Mouse (Mus musculus) embryonic facial prominence, embryonic 15.5 days (tissue): Measurements from ENCODE around the gene Bahcc1. TPM values are rescaled to one million over a fixed set of nuclear protein-coding genes. Genes with fewer than 3 reads are reported as not detected.
A peak's percentile ranks its signal among the peaks of the same experiment; 100 is the strongest.

ENCODE experiments used
- ATAC-seq: fragments of 200-750 bp; cut with Nextera tagmentation; 2 replicates; pipeline ENCODE4 v1.8.0; 2017; ENCODE audit warnings: low read depth, moderate TSS enrichment; ENCODE audit not compliant: insufficient number of reproducible peaks, low FRiP score, low TSS enrichment
- H3K27ac ChIP-seq: fragments of 300-500 bp; sonication (generic); replicated peaks from 2 replicates; pipeline ENCODE4 v1.5.1; 2015; ENCODE audit warnings: mild to moderate bottlenecking, inconsistent platforms
- H3K27me3 ChIP-seq: fragments of 300-500 bp; sonication (generic); 2 replicates; pipeline ENCODE4 v1.6.1; 2015; ENCODE audit warnings: inconsistent platforms
- H3K36me3 ChIP-seq: fragments of 300-500 bp; sonication (generic); 2 replicates; pipeline ENCODE4 v1.6.1; 2015; ENCODE audit warnings: mild to moderate bottlenecking, inconsistent platforms
- H3K4me1 ChIP-seq: fragments of 300-500 bp; sonication (generic); 2 replicates; pipeline ENCODE4 v1.6.1; 2015; ENCODE audit warnings: inconsistent platforms
- H3K4me2 ChIP-seq: fragments of 300-500 bp; sonication (generic); replicated peaks from 2 replicates; pipeline ENCODE4 v1.6.1; 2015; ENCODE audit warnings: mild to moderate bottlenecking, inconsistent platforms
- H3K4me3 ChIP-seq: fragments of 300-500 bp; sonication (generic); replicated peaks from 2 replicates; pipeline ENCODE4 v1.5.1; 2015; ENCODE audit warnings: mild to moderate bottlenecking, inconsistent platforms
- H3K9ac ChIP-seq: fragments of 300-500 bp; sonication (generic); 2 replicates; pipeline ENCODE4 v1.6.1; 2015; ENCODE audit warnings: inconsistent platforms
- H3K9me3 ChIP-seq: fragments of 300-500 bp; sonication (generic); replicated peaks from 2 replicates; pipeline ENCODE4 v1.6.1; 2016; ENCODE audit warnings: inconsistent platforms
- WGBS: fragments of 180-500 bp; shearing (Covaris S2); methylation state at CpG from one replicate; pipeline ENCODE4 v1.1.7; 2015; 5-methylcytosine and 5-hydroxymethylcytosine counted together
- polyA plus RNA-seq: library from polyadenylated mRNA; unstranded; fragments of >200 nt; fragmentation: Nextera tagmentation; extraction: Ambion mirVana; gene quantifications from 2 replicates; pipeline ENCODE4 v1.2.1, GENCODE M21; 2015

Bahcc1 gene
- polyA plus RNA-seq, 1 experiment from 2014 or later: 7.9 TPM

DNA sequence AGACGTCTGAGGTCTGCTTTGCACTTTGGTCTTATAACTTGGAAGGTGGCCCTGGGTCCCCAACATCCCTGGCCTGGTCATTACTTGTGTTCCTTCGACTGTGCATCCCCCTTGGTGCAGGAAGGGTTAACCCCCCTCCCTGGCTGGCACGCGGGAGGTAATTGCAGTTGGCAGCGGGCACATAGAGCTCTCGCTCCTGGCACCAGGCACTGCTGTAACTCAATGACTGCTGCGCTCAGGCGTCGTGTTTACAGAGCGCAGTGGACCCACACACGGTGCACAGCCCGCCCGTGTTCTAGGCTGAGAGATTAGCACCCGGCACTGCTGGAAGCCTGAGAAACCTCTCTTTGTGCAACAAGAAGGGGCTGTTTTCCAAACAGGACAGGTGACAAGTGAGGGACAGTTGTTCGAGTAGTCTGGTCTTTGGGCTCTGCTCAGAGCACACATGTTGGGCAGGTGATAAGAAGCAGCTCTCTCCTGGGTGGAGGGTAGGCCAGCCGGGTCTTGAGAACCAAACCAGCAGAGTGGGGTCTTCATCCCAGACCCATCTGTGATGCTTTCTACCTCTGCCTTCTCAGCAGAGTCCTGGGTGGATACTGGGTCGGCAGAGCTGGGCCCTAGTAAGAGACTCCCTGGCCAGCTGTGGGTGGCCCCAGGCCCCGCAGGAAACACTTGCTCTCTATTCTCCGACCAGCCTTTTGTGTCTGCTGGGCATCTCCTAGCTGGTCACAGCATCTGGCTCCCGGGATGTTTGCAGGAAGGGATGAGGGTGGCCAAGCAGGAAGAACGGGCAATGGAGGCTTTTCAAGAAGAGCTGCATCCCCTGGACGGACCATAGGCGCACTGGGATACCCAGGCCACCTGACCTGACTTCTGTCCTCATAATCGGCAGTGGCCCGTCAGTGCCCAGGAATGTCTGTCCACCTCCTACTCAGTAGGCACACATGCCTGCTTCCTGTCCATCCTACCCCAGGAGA lies 27.3 kb downstream of the Bahcc1 start:
- whole genome bisulfite sequencing: 39% methylated on average over 25 of the region's 25 CpGs
- Histone ChIP-seq H3K27me3 (no peaks in the 10 kb centered on the region), H3K4me3 (no peak overlapping the region), H3K9me3 (no peaks in the 10 kb centered on the region), H3K36me3 (no peaks in the 10 kb centered on the region), H3K4me2 (peak overlapping the region; percentile 29), H3K27ac (peak overlapping the region; percentile 73), H3K9ac (no peak overlapping the region), H3K4me1 (peaks cover 94% of the 10 kb centered on the region)
- no peak for ATAC-seq

DNA sequence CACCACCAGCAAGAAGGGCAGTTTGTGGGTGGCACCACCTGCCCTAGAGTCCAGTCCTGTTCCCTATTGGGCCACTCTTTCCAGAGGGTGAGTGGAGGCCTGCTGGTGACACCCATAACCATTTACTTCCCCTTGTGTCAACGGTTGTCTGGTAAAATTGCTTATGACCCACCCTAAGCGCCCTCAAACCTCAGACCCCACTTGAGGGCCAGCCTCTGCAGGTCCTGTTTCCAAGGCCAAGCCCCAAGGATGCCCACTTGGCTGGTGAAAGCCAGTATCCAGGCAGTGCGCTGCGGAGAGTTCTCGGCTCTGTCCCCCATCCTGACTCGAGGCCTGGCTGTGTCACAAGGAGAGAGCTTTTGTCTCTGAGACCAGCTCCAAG lies 28.0 kb downstream of the Bahcc1 start:
- H3K9ac ChIP-seq: no peak overlapping the region
- H3K27me3 ChIP-seq: no peaks in the 10 kb centered on the region
- WGBS: 75% methylated on average over 6 of the region's 6 CpGs
- H3K4me3 ChIP-seq: no peak overlapping the region
- H3K27ac ChIP-seq: 0 out of 2 replicates have a peak overlapping the region, but pooled peaks have one; percentile 88
- H3K4me2 ChIP-seq: peak overlapping the region; percentile 41; the same call in 1 of the 2 replicates
- no peaks in the 10 kb centered on the region for H3K9me3 ChIP-seq
- no peak for ATAC-seq
- H3K36me3 ChIP-seq: no peaks in the 10 kb centered on the region
- peaks cover 94% of the 10 kb centered on the region for H3K4me1 ChIP-seq

DNA sequence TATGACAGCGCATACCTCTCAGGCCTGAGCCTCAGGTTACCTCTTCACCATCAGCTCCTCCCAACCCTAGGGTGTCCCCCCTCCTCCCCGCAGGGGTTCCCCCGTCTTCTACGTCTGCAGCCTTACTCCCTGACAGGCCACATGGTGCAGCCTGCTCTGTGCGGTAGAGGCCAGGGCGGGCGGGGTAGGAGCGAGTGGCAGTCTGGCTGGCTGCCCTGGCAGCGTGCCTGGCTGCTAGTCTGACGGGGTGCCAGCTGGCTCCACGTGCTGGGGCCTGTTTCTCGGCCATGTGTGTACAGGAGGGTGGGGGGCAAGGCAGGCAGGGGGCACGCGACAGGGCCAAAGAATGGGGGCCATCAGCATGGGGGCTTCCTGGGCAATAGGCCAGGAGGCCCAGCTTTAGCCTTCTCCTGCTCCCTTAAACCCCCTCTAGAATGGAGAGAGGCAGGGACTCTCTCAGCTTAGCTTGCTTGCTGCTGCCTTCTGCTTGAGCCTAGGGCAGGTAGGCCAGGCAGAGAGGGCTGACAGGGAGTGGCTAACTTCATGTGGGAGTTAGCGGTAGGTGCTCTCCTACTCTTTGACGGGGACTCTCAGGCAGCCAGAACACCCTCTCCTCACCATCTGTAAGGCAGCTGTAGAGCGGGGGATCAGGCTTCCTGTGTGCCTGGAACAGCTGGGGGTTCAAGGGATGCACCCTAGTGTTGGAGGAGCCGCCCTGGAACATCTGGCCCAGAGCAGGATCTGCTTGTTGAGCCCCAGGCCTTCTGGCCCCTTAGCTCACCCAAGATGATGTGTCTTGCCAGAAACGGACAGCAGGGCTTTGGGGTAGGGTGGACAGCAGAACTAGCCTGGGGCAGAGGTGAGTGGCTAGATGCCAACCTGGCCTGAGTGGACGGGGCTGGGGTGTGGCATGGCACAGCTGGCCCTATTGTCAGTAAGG lies 28.9 kb downstream of the Bahcc1 start:
- no peak overlapping the region for H3K9ac ChIP-seq
- peak overlapping the region; percentile 41 for H3K4me2 ChIP-seq
- peak overlapping the region; percentile 88 for H3K27ac ChIP-seq
- H3K4me1 ChIP-seq: peaks cover 94% of the 10 kb centered on the region
- no peaks in the 10 kb centered on the region for H3K36me3 ChIP-seq
- H3K9me3 ChIP-seq: no peaks in the 10 kb centered on the region
- H3K27me3 ChIP-seq: no peaks in the 10 kb centered on the region
- WGBS: 4% methylated on average over 20 of the region's 20 CpGs
- ATAC-seq: peak; percentile 85
- H3K4me3 ChIP-seq: 0 out of 2 replicates have a peak overlapping the region, but pooled peaks have one; percentile 16

DNA sequence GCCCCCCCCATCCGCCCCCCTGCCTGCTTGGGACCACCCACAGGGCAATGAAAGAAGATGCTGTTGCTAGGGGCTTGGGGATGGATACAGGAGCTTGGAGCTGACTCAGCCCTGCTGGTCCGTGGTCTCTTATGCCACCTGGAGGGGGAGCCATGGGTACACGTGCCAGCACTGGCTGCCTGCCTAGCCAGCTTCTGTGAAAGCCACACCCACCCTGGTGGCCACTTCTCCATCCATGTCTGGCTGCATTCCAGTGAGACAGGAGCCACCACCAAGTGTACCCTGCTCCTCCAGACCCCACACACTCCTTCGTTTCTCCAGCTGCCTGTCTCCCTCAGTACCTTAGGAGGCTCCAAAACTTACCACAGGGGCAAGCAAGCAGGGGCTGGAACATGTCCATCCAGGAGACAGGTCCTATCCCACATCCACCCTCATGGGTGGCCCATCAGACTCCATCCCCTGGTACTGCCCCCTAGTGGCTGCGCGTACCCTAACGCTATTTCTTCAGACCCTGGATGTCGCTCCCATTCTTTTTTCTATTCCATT lies 29.7 kb downstream of the Bahcc1 start:
- peak; percentile 41 for ATAC-seq
- peaks cover 91% of the 10 kb centered on the region for H3K4me1 ChIP-seq
- 18% methylated on average over 8 of the region's 8 CpGs for WGBS

DNA sequence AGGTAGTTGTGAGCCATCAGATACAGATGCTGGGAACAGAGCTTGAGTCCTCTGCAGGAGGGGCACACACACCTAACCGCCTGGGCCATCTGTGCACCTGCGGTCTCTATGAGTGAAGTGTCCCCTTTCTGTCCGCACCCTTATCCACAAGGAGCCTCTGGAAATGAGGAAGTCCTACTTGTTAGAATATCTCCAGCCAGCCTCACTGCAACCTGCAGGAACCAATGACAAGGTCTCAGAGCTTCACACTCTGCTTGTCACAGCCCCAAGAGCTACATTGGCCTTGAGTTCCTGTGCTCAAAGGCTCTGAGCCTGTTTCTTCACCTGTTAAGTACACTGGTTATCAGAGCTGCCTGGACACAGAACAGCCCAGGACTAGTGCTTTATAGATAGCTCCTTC lies 30.4 kb downstream of the Bahcc1 start:
- H3K9me3 ChIP-seq: no peaks in the 10 kb centered on the region
- no peaks in the 10 kb centered on the region for H3K36me3 ChIP-seq
- no peak overlapping the region for H3K27ac ChIP-seq
- H3K4me1 ChIP-seq: peaks cover 94% of the 10 kb centered on the region
- no peak for ATAC-seq
- 88% methylated on average over 3 of the region's 3 CpGs for WGBS
- no peak overlapping the region for H3K9ac ChIP-seq
- H3K4me3 ChIP-seq: no peak overlapping the region
- no peak overlapping the region for H3K4me2 ChIP-seq
- H3K27me3 ChIP-seq: no peaks in the 10 kb centered on the region

More for the DNA sequence above, 29.7 kb downstream of the Bahcc1 start:
- H3K27ac ChIP-seq: peak overlapping the region; percentile 88
- H3K4me2 ChIP-seq: peak overlapping the region; percentile 41
- H3K27me3 ChIP-seq: no peaks in the 10 kb centered on the region
- no peaks in the 10 kb centered on the region for H3K9me3 ChIP-seq
- no peaks in the 10 kb centered on the region for H3K36me3 ChIP-seq
- no peak overlapping the region for H3K9ac ChIP-seq
- H3K4me3 ChIP-seq: no peak overlapping the region

DNA sequence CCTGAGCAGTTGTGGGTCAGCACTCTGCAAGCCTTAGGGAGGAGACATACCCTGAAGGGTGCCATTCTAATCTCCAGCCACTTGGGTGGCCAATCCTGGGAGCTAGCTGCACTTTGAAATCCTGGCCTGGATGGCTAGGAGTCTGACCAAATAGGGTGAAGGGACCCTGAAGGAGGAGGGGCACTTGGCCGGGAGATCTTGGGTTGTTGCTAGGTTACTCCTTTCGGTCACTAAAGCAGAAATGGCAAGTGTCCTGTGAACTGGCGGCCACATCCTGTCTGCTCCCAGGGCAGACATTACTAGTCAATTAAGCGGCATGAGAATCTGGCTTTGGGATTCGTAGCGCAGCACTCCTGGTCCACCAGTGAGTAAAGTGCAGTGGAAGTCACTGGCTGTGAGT lies 31.3 kb downstream of the Bahcc1 start:
- peaks cover 96% of the 10 kb centered on the region for H3K4me1 ChIP-seq
- no peaks in the 10 kb centered on the region for H3K27me3 ChIP-seq
- no peaks in the 10 kb centered on the region for H3K9me3 ChIP-seq
- no peaks in the 10 kb centered on the region for H3K36me3 ChIP-seq
- H3K4me3 ChIP-seq: no peak overlapping the region
- H3K9ac ChIP-seq: no peak overlapping the region
- no peak for ATAC-seq
- no peak overlapping the region for H3K4me2 ChIP-seq
- no peak overlapping the region for H3K27ac ChIP-seq
- 83% methylated on average over 6 of the region's 6 CpGs for WGBS

DNA sequence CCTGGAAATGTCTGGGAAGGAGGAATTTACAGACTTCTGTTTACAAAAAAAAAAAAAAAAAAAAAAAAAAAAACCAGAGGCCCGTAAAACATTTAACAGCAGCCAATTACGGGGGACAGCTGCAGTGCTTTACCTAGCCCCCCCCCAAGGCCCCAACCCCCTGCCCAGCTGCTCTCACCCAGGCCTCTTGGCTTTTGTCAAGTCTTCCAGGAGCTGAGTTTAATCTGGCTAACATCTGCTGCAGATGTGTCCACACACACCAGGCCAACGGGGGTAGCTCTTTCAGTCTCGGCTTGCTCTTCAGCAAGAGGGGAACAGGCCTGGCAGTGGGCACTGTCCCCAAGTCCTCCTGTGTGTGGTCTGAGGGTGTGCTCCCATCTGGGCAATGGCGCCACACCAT lies 32.7 kb downstream of the Bahcc1 start:
- WGBS: 41% methylated on average over 5 of the region's 5 CpGs
- peaks cover 91% of the 10 kb centered on the region for H3K4me1 ChIP-seq
- H3K9ac ChIP-seq: no peak overlapping the region
- no peaks in the 10 kb centered on the region for H3K27me3 ChIP-seq
- H3K4me3 ChIP-seq: no peak overlapping the region
- H3K27ac ChIP-seq: peak overlapping the region; percentile 51; the same call in 1 of the 2 replicates
- no peaks in the 10 kb centered on the region for H3K36me3 ChIP-seq
- no peaks in the 10 kb centered on the region for H3K9me3 ChIP-seq
- no peak overlapping the region for H3K4me2 ChIP-seq
- no peak for ATAC-seq

DNA sequence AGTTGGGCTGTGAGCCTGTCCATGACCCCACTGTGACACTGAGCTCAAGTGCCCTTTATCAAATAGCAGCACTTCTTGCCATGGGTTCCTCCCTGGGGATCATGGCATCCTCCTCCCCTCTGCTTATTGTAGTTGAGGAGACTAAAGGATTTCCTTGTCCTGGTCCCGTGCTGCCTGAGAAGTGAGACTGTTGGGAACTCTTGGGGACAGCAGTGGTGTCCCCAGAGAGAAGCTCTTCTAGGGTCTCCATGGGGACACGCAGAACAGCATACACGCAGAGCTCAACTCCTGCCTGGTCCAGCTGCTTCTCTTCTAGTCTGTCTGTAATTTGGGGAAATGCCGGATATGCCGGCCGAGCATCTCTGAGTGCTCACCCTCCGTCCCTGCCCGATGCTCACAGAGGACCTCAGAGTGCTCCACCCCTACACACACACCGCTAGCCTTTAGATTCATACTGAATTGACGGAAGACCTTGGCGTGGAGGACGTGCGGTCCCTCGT lies 33.6 kb downstream of the Bahcc1 start:
- Histone ChIP-seq H3K4me1 (peaks cover 83% of the 10 kb centered on the region), H3K4me2 (no peak overlapping the region), H3K9ac (no peak overlapping the region), H3K27me3 (no peaks in the 10 kb centered on the region), H3K36me3 (peaks cover 5% of the 10 kb centered on the region), H3K27ac (0 out of 2 replicates have a peak overlapping the region, but pooled peaks have one; percentile 51), H3K9me3 (no peaks in the 10 kb centered on the region), H3K4me3 (no peak overlapping the region)
- WGBS: 82% methylated on average over 14 of the region's 14 CpGs
- ATAC-seq: no peak

DNA sequence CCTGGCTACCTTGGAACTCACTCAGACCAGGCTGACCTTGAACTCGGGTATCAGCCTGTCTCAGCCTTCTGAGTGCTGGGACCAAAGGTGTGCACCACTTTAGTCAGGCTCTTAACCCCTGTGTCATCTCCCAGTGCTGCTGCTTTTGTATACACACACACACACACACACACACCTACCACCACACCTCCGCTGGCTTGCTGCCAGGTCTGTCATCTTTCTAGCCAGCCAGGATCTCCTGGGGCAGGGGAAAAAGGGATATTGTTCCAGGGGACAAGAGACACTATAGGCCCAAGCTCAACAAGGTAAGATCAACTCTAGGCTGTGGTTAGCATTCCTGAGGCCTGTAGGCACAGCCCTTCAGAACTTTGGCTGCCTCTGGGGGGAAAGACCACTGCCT lies 34.5 kb downstream of the Bahcc1 start:
- no peak for ATAC-seq
- peaks cover 14% of the 10 kb centered on the region for H3K36me3 ChIP-seq
- 70% methylated on average over 2 of the region's 2 CpGs for WGBS
- no peak overlapping the region for H3K4me3 ChIP-seq
- H3K9me3 ChIP-seq: no peaks in the 10 kb centered on the region
- no peak overlapping the region for H3K4me2 ChIP-seq
- no peak overlapping the region for H3K27ac ChIP-seq
- H3K27me3 ChIP-seq: no peaks in the 10 kb centered on the region
- peaks cover 73% of the 10 kb centered on the region for H3K4me1 ChIP-seq
- no peak overlapping the region for H3K9ac ChIP-seq

DNA sequence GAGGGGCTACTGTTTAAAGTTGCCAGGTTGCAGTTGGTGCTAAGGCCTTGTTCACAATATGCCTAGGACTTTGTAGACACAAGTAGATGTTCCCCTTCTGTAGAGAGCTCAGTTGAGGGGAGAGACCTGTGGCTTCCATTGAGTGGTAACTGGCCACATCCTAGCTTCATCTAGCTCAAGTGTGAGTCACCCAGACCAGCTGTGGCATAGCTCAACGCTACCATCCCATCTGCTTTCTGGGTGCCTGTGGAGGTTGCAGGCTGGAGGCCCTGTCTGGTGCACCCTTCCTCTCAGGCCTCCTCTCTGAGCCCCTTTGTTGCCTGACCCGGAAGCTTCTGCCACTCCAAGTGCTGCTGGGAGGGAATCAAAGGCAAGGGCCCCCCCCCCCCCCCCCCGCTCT lies 34.9 kb downstream of the Bahcc1 start:
- ATAC-seq: no peak
- peaks cover 69% of the 10 kb centered on the region for H3K4me1 ChIP-seq
- H3K9ac ChIP-seq: no peak overlapping the region
- no peak overlapping the region for H3K27ac ChIP-seq
- WGBS: 61% methylated on average over 3 of the region's 3 CpGs
- no peaks in the 10 kb centered on the region for H3K9me3 ChIP-seq
- H3K36me3 ChIP-seq: peaks cover 16% of the 10 kb centered on the region
- no peak overlapping the region for H3K4me2 ChIP-seq
- no peaks in the 10 kb centered on the region for H3K27me3 ChIP-seq
- H3K4me3 ChIP-seq: no peak overlapping the region
